8 mouse cellular contexts compared by ENCODE assay signal in genomic region chr17:8802889-8803799, GRCm38 (mm10).
A peak's percentile ranks its signal among the peaks of the same experiment; 100 is the strongest.
DNase-seq lines count a peak whose midpoint lies in the region; ATAC-seq lines count a peak whose summit lies in the region.

No protein-coding gene starts in this region.

- 13% methylated on average over 27 of the region's 27 CpGs for WGBS in heart, embryonic 16.5 days
- 8% methylated on average over 27 of the region's 27 CpGs for WGBS in hindbrain, embryonic 11.5 days
- WGBS in midbrain, embryonic 13.5 days, result 9% methylated on average over 27 of the region's 27 CpGs

- no peaks in the 10 kb centered on the region for H3K9me3 ChIP-seq in heart, embryonic 16.5 days (replicated peaks; ENCODE audit: control insufficient read depth, low read length)
- no peaks in the 10 kb centered on the region for H3K9me3 ChIP-seq in hindbrain, embryonic 11.5 days (ENCODE audit: control insufficient read depth, low read length)
- no peaks in the 10 kb centered on the region for H3K9me3 ChIP-seq in midbrain, embryonic 13.5 days

- DNase-seq in heart, postnatal 36 days, result no peak
- peak; percentile 64 for DNase-seq in hindbrain, embryonic 11.5 days (ENCODE audit: low spot score)
- DNase-seq in adrenal gland, postnatal 14 days, result no peak
- DNase-seq in gastrocnemius, postnatal 14 days, result no peak
- DNase-seq in right cerebral cortex, postnatal 10 days (ENCODE audit: low spot score in 2 of 2), result no peak

- H3K36me3 ChIP-seq in heart, embryonic 16.5 days (ENCODE audit: control insufficient read depth, insufficient read depth), result no peaks in the 10 kb centered on the region
- H3K36me3 ChIP-seq in hindbrain, embryonic 11.5 days (ENCODE audit: control insufficient read depth, insufficient read depth, low read length), result no peaks in the 10 kb centered on the region
- no peaks in the 10 kb centered on the region for H3K36me3 ChIP-seq in midbrain, embryonic 13.5 days

- H3K27me3 ChIP-seq in heart, embryonic 16.5 days (ENCODE audit: control insufficient read depth, insufficient read depth, low read length), result peaks cover 73% of the 10 kb centered on the region
- H3K27me3 ChIP-seq in hindbrain, embryonic 11.5 days (ENCODE audit: control insufficient read depth, insufficient read depth, low read length), result peaks cover 24% of the 10 kb centered on the region
- peaks cover 41% of the 10 kb centered on the region for H3K27me3 ChIP-seq in midbrain, embryonic 13.5 days

- no peak overlapping the region for H3K27ac ChIP-seq in heart, embryonic 16.5 days (ENCODE audit: low read length)
- no peak overlapping the region for H3K27ac ChIP-seq in brown adipose tissue, adult 24 weeks (replicated peaks; ENCODE audit: low read depth, low read length)
- peak overlapping the region; percentile 88; the same call in 1 of the 2 replicates for H3K27ac ChIP-seq in hindbrain, embryonic 11.5 days (ENCODE audit: low read depth, low read length)
- peak overlapping the region; percentile 93 for H3K27ac ChIP-seq in midbrain, embryonic 13.5 days

- ATAC-seq in heart, embryonic 16.5 days (replicated peaks; ENCODE audit: extremely low read depth, insufficient read depth, low FRiP score), result no peak
- no peak for ATAC-seq in hindbrain, embryonic 11.5 days (ENCODE audit: low FRiP score)
- 0 out of 2 replicates have a peak, but pooled peaks have one; percentile 18 for ATAC-seq in midbrain, embryonic 13.5 days

- peaks cover 15% of the 10 kb centered on the region for H3K4me1 ChIP-seq in heart, embryonic 16.5 days (ENCODE audit: control insufficient read depth, insufficient read depth, low read length)
- no peaks in the 10 kb centered on the region; the same call in 1 of the 2 replicates for H3K4me1 ChIP-seq in brown adipose tissue, adult 24 weeks (ENCODE audit: control insufficient read depth, insufficient read depth, insufficient read length, low read length)
- H3K4me1 ChIP-seq in hindbrain, embryonic 11.5 days (replicated peaks; ENCODE audit: control insufficient read depth, insufficient read depth, low read length), result peaks cover 6% of the 10 kb centered on the region
- peaks cover 50% of the 10 kb centered on the region for H3K4me1 ChIP-seq in midbrain, embryonic 13.5 days (replicated peaks)

- peak overlapping the region; percentile 98 for H3K4me2 ChIP-seq in heart, embryonic 16.5 days (ENCODE audit: low read depth, low read length)
- H3K4me2 ChIP-seq in hindbrain, embryonic 11.5 days (replicated peaks; ENCODE audit: low read depth, low read length), result peak overlapping the region; percentile 98
- peak overlapping the region; percentile 80 for H3K4me2 ChIP-seq in midbrain, embryonic 13.5 days (replicated peaks)

- intact Hi-C loops in heart, postnatal 36 days (cut with DNase I), result loop anchor here (10.0 kb wide), 1 partner anchor 518 kb away; the partner anchor contains the start of gene Mpc1
- intact Hi-C loops in gastrocnemius, postnatal 14 days (cut with DNase I; ENCODE audit: low total_unique reads), result loop anchor here (10.0 kb wide), 1 partner anchor 188 kb away; no protein-coding TSS in a partner anchor

- peak overlapping the region; percentile 77 for H3K4me3 ChIP-seq in heart, embryonic 16.5 days (ENCODE audit: low read length)
- H3K4me3 ChIP-seq in brown adipose tissue, adult 24 weeks (ENCODE audit: insufficient read depth, low read depth, low read length), result peak overlapping the region; percentile 76
- H3K4me3 ChIP-seq in hindbrain, embryonic 11.5 days (ENCODE audit: low read depth, low read length), result peak overlapping the region; percentile 54
- H3K4me3 ChIP-seq in midbrain, embryonic 13.5 days (replicated peaks), result peak overlapping the region; percentile 86

- H3K9ac ChIP-seq in heart, embryonic 16.5 days (ENCODE audit: low read length), result peak overlapping the region; percentile 75
- H3K9ac ChIP-seq in hindbrain, embryonic 11.5 days (ENCODE audit: low read depth, low read length), result peak overlapping the region; percentile 62
- H3K9ac ChIP-seq in midbrain, embryonic 13.5 days (replicated peaks), result peak overlapping the region; percentile 92

Comparison
In these comparisons a context has a peak if more than half of its experiments do, and no peak if none do; other contexts are left out.
1. H3K27ac ChIP-seq: peak in hindbrain, embryonic 11.5 days (single experiment) and midbrain, embryonic 13.5 days (single experiment); none in heart, embryonic 16.5 days (single experiment) and brown adipose tissue, adult 24 weeks (single experiment).
2. Peak in every context shown above with its lines, with median percentiles within 50 percentile points of each other: H3K4me2 ChIP-seq, H3K4me3 ChIP-seq and H3K9ac ChIP-seq.